Mouse (Mus musculus) hindbrain, embryonic 13.5 days (tissue): Measurements from ENCODE around the gene Dyx1c1. TPM values are rescaled to one million over a fixed set of nuclear protein-coding genes. Genes with fewer than 3 reads are reported as not detected.

Source experiments
- ATAC-seq: fragments of 200-750 bp; cut with Nextera tagmentation; 2 replicates; pipeline ENCODE4 v1.8.0; 2017; ENCODE audit warnings: moderate TSS enrichment; ENCODE audit not compliant: low FRiP score
- H3K27ac ChIP-seq: fragments of 300-500 bp; sonication (generic); 2 replicates; pipeline ENCODE4 v1.5.1; 2015; ENCODE audit warnings: inconsistent platforms, mild to moderate bottlenecking, moderate library complexity
- H3K27me3 ChIP-seq: fragments of 300-500 bp; sonication (generic); 2 replicates; pipeline ENCODE4 v1.6.1; 2015; ENCODE audit warnings: mild to moderate bottlenecking, inconsistent platforms
- H3K36me3 ChIP-seq: fragments of 300-500 bp; sonication (generic); 2 replicates; pipeline ENCODE4 v1.6.1; 2015; ENCODE audit warnings: mild to moderate bottlenecking, inconsistent platforms
- H3K4me1 ChIP-seq: fragments of 300-500 bp; sonication (generic); replicated peaks from 2 replicates; pipeline ENCODE4 v1.6.1; 2015; ENCODE audit warnings: inconsistent platforms
- H3K4me2 ChIP-seq: fragments of 300-500 bp; sonication (generic); 2 replicates; pipeline ENCODE4 v1.6.1; 2015; ENCODE audit warnings: inconsistent platforms, mild to moderate bottlenecking, moderate library complexity
- H3K4me3 ChIP-seq: fragments of 300-500 bp; sonication (generic); 2 replicates; pipeline ENCODE4 v1.5.1; 2015; ENCODE audit warnings: mild to moderate bottlenecking, inconsistent platforms
- H3K9ac ChIP-seq: fragments of 300-500 bp; sonication (generic); 2 replicates; pipeline ENCODE4 v1.6.1; 2015; ENCODE audit warnings: mild to moderate bottlenecking, inconsistent platforms
- H3K9me3 ChIP-seq: fragments of 300-500 bp; sonication (generic); 2 replicates; pipeline ENCODE4 v1.6.1; 2016; ENCODE audit warnings: inconsistent platforms
- WGBS: fragments of 180-500 bp; shearing (Covaris S2); methylation state at CpG from one replicate; pipeline ENCODE4 v1.1.7; 2015; 5-methylcytosine and 5-hydroxymethylcytosine counted together
- polyA plus RNA-seq: library from polyadenylated mRNA; unstranded; fragments of >200 nt; fragmentation: Nextera tagmentation; extraction: Ambion mirVana; gene quantifications from 2 replicates; pipeline ENCODE4 v1.2.1, GENCODE M21; 2015

The Dyx1c1 gene
- polyA plus RNA-seq, 1 experiment from 2014 or later, result 3.0 TPM

DNA sequence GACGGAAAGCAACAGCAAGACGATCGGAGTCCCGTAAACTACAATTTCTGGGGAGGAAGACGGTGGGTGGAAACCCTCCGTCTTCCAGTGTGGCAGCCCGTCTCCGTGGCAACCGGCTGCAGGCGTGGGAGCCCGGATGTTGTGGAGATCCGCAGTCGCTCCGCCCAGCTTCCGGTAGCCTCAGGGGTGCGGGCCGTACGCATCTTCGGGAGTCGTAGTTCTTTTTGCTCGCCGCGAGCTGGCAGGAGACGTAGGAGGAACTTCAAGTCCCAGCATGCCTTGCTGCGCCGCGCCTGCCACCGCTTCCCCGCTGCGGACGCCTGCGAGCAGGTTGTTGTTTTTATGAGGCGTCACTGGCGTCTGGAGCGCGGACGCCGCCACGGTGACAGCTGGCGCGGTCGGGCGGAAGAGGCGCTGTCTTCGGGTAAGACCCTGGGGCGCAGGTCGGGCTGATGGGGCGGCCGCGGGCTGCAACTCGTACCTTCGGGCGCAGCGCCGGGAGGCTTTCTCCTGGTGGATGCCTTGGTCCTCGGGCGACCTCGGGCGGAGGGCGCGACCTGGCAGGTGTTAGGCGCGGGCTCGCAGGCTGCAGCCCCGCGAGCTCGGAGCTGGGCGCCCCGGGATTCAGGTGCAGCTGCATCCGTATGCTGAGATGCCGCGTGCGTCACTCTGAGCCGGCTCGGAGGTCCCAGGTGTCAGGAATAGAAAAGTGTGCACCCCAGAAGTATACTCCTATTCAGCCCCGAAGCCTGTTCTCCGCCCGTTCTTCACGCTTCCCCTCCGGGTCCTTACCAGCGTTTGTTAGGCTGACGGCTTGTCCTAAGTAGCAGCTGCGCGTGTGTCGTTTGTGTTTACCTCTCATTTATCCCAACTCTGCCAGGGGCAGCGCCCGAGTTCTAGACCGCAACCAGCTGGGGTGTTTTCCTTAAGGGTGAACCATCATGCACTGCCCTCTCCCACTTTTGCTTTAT, 26.9 kb downstream of the Dyx1c1 start, which contains the start of the genes Ccpg1os and Ccpg1:
Gene Ccpg1os (minus strand): TSS at position 133 of the 971 bp plus-strand sequence.
Gene Ccpg1 (plus strand): TSS at position 180 of the 971 bp plus-strand sequence.
- peak within 1 kb of the TSS; percentile 83 for H3K4me2 ChIP-seq
- H3K4me3 ChIP-seq, result peak within 1 kb of the TSS; percentile 87
- H3K4me1 ChIP-seq, result peaks cover 25% of the 10 kb centered on the region
- ATAC-seq, result peak; percentile 100
- H3K9me3 ChIP-seq, result no peaks in the 10 kb centered on the region
- under 1% methylated on average over 88 of the region's 88 CpGs for WGBS
- peak within 1 kb of the TSS; percentile 91 for H3K9ac ChIP-seq
- peak within 1 kb of the TSS; percentile 93 for H3K27ac ChIP-seq
- H3K36me3 ChIP-seq, result no peaks in the 10 kb centered on the region
- no peaks in the 10 kb centered on the region for H3K27me3 ChIP-seq

- no peak overlapping the region for H3K4me2 ChIP-seq
- H3K9ac ChIP-seq, result no peak overlapping the region
- WGBS, result 68% methylated on average over 3 of the region's 3 CpGs
- peaks cover 25% of the 10 kb centered on the region for H3K4me1 ChIP-seq
- no peak overlapping the region for H3K27ac ChIP-seq
- no peaks in the 10 kb centered on the region for H3K9me3 ChIP-seq
- no peaks in the 10 kb centered on the region for H3K27me3 ChIP-seq
- H3K4me3 ChIP-seq, result no peak overlapping the region
- H3K36me3 ChIP-seq, result no peaks in the 10 kb centered on the region
- no peak for ATAC-seq
Observed at GRCm38 (mm10) chr9:72987703-72988102, 29.1 kb downstream of the Dyx1c1 start.

DNA sequence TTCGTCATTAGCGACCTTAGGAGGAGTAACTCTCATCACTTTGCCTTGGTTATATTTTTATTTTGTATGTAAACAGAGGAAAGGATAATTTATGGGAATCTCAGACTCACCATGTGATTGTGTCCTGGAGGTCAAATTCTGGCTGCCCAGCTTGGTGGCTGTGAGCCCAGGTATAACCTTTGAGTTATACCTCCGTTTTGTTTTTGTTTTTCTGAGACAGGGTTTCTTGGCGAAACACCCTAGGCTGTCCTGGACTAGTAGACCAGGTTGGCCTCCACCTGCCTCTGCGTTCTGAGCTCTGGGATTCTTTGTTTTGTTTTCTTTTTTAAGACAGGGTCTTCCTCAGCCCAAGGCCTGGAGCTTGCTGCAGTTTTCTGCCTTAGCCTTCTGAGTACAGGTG, 30.1 kb downstream of the Dyx1c1 start:
- WGBS, result 87% methylated on average over 5 of the region's 5 CpGs
- H3K9ac ChIP-seq, result no peak overlapping the region
- no peak overlapping the region for H3K4me2 ChIP-seq
- peaks cover 25% of the 10 kb centered on the region for H3K4me1 ChIP-seq
- H3K27ac ChIP-seq, result no peak overlapping the region
- H3K27me3 ChIP-seq, result no peaks in the 10 kb centered on the region
- no peak for ATAC-seq
- H3K4me3 ChIP-seq, result no peak overlapping the region
- no peaks in the 10 kb centered on the region for H3K9me3 ChIP-seq
- no peaks in the 10 kb centered on the region for H3K36me3 ChIP-seq

GRCm38 (mm10) chr9:72991420-72991819, 32.8 kb downstream of the Dyx1c1 start:
- Histone ChIP-seq H3K4me2 (no peak overlapping the region), H3K9ac (no peak overlapping the region), H3K36me3 (no peaks in the 10 kb centered on the region), H3K27me3 (no peaks in the 10 kb centered on the region), H3K4me1 (peaks cover 9% of the 10 kb centered on the region), H3K4me3 (no peak overlapping the region), H3K27ac (no peak overlapping the region), H3K9me3 (no peaks in the 10 kb centered on the region)
- ATAC-seq, result no peak
- WGBS, result 97% methylated on average over 2 of the region's 2 CpGs

GRCm38 (mm10) chr9:72992576-72992975, 34.0 kb downstream of the Dyx1c1 start:
- Histone ChIP-seq H3K36me3 (peaks cover under 1% of the 10 kb centered on the region; the same call in 1 of the 2 replicates), H3K4me1 (no peaks in the 10 kb centered on the region), H3K4me3 (no peak overlapping the region), H3K27me3 (no peaks in the 10 kb centered on the region), H3K9ac (no peak overlapping the region), H3K4me2 (no peak overlapping the region), H3K9me3 (no peaks in the 10 kb centered on the region), H3K27ac (no peak overlapping the region)
- 90% methylated on average over 5 of the region's 5 CpGs for WGBS
- ATAC-seq, result no peak

DNA sequence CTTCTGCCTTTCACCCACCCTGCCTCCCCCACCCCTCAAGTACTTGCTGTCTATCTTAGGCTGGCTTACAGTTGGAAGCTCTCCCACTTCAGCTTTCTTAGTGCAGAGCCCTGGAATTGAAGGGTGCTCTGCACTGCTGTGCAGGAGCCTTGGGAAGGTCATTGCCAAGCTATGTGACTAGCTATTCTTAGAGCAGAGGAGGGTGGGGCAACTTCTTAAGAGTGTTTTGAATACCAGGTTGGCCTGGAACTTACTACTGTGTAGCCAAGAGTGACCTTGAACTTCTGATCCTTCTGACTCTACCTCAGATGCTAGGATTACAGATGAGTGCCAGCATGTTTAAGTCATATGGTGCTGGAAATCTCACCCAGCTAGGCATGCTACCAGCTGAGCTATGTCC, 37.6 kb downstream of the Dyx1c1 start:
- Histone ChIP-seq H3K4me2 (no peak overlapping the region), H3K4me3 (no peak overlapping the region), H3K9me3 (no peaks in the 10 kb centered on the region), H3K9ac (no peak overlapping the region), H3K27ac (no peak overlapping the region), H3K27me3 (no peaks in the 10 kb centered on the region), H3K36me3 (peaks cover 13% of the 10 kb centered on the region), H3K4me1 (no peaks in the 10 kb centered on the region)
- ATAC-seq, result no peak

- Histone ChIP-seq H3K27me3 (no peaks in the 10 kb centered on the region), H3K27ac (no peak overlapping the region), H3K9me3 (no peaks in the 10 kb centered on the region), H3K4me2 (no peak overlapping the region), H3K9ac (no peak overlapping the region), H3K36me3 (peaks cover 20% of the 10 kb centered on the region), H3K4me1 (no peaks in the 10 kb centered on the region), H3K4me3 (no peak overlapping the region)
- no peak for ATAC-seq
- 61% methylated on average over 7 of the region's 7 CpGs for WGBS
Observed at GRCm38 (mm10) chr9:72996806-72997205, 38.2 kb downstream of the Dyx1c1 start.

DNA sequence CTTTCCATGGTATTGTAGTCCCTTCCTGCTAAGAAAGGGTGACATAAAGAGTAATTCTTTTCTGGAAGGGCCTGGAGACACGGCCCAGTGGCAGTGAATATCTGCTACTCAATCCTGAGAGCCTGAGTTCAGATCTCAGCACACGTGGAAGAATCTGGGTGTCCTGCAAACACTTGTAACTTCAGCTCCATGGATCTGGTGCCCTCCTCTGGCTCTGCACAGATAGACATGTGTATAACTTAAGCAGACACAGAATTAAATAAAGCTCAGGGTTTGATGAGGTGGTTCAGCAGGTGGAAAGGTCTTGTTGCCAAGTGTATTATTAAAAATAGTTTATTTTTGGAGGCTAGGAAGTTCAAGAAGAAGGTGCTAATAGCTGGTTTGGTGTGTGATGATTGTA, 41.9 kb downstream of the Dyx1c1 start:
- Histone ChIP-seq H3K36me3 (peaks cover 51% of the 10 kb centered on the region), H3K27ac (no peak overlapping the region), H3K9me3 (no peaks in the 10 kb centered on the region), H3K4me3 (no peak overlapping the region), H3K4me1 (no peaks in the 10 kb centered on the region), H3K27me3 (no peaks in the 10 kb centered on the region), H3K9ac (no peak overlapping the region), H3K4me2 (no peak overlapping the region)
- WGBS, result 80% methylated on average over 2 of the region's 2 CpGs
- ATAC-seq, result no peak

DNA sequence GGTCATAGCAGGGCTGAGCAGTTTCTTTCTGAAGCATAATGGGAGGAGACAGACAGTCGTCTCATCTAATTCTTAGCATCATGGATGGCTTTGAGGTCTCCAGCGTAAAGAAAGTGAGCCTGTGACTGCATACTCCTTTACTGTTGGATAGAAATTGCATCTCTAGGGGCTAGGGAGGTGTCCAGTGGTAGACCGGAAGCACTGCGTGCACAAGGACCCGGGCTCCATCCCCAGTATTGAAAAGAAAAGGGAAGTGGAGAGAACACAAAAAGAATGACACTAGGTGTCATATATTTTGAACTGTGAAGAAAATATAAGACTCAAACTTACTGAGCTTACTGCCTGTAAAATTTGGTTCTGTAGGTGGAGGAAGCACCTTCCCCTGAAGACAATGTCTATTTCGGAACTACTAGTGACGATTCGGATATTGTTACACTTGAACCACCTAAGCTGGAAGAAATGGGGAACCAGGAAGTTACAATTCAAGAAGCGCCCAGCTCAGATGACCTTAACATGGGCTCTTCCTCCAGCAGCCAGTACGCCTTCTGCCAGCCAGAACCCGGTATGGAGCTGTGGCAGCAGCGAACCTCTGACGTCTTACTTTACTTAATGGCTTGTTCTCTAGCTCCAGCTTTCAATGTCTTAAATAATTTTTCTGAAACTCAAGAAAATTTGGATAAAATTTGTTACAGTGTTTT, 42.9 kb downstream of the Dyx1c1 start:
- peaks cover 59% of the 10 kb centered on the region for H3K36me3 ChIP-seq
- H3K9ac ChIP-seq, result no peak overlapping the region
- 89% methylated on average over 13 of the region's 13 CpGs for whole genome bisulfite sequencing
- H3K4me2 ChIP-seq, result no peak overlapping the region
- H3K27me3 ChIP-seq, result no peaks in the 10 kb centered on the region
- no peak overlapping the region for H3K4me3 ChIP-seq
- H3K4me1 ChIP-seq, result no peaks in the 10 kb centered on the region
- H3K9me3 ChIP-seq, result no peaks in the 10 kb centered on the region
- H3K27ac ChIP-seq, result no peak overlapping the region
- ATAC-seq, result no peak

DNA sequence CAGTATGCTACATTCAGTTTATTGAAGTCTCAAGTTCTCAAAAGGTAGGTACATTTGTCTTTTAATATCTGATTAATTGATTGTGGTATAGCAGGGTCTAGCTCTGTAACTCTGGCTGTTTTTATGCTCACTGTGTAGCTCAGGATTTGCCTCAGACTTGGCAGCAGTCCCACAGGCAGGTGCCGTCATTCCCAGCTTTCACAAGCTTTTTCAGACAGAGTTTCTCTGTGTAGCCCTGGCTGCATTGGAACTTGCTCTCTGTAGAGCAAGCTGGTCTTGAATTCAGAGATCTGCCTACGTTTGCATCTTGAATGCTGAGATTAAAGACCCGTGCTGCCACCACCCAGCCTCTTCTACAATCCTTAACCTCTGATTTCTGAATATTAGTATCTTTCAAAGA, 43.6 kb downstream of the Dyx1c1 start:
- H3K27ac ChIP-seq, result no peak overlapping the region
- no peak overlapping the region for H3K4me3 ChIP-seq
- no peaks in the 10 kb centered on the region for H3K4me1 ChIP-seq
- H3K9ac ChIP-seq, result no peak overlapping the region
- 75% methylated on average over 3 of the region's 3 CpGs for WGBS
- H3K9me3 ChIP-seq, result no peaks in the 10 kb centered on the region
- ATAC-seq, result no peak
- H3K27me3 ChIP-seq, result no peaks in the 10 kb centered on the region
- no peak overlapping the region for H3K4me2 ChIP-seq
- peaks cover 66% of the 10 kb centered on the region for H3K36me3 ChIP-seq

DNA sequence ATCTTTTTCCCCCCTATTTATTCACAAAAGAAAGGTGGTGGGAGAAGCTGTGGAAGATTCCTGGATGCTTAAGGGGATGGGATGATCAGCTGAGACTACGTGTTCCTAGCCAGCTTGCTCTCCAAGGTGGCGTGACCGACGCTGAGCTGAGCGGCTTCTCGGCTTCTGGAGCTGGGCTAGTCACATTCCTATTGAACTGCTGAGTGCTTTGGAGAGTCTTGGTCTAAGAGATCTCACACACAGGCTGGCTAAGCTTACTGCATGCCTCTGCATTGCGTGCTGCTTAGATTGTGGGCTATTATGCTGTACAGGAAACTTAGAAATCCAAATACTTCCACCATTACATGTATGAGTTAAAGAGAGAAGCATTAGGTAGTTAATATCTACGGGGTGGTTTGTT, 45.5 kb downstream of the Dyx1c1 start:
- ATAC-seq, result no peak
- Histone ChIP-seq H3K9ac (no peak overlapping the region), H3K36me3 (peaks cover 77% of the 10 kb centered on the region), H3K9me3 (no peaks in the 10 kb centered on the region), H3K27ac (no peak overlapping the region), H3K4me1 (no peaks in the 10 kb centered on the region), H3K4me2 (no peak overlapping the region), H3K4me3 (no peak overlapping the region), H3K27me3 (no peaks in the 10 kb centered on the region)
- WGBS, result 92% methylated on average over 8 of the region's 8 CpGs

DNA sequence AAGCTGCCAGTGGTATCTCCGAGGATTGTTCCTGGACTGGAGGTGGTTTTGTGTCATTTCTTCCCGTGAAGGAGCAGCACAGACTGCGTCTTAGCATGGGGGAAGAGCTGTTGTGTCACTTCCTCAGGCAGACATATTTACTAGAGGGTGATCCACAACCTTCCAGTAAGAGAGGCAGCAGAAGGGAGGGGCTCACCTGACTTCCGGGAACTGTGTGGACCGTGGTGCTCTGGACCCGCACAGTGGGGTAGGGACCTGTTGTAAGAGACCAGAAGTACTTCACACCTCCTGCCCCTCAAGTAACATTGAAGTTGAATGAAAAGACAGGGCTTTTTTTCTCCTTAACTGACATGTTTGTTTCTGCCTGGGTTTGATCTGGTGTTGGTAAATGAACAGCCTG, 46.5 kb downstream of the Dyx1c1 start:
- no peak overlapping the region for H3K27ac ChIP-seq
- WGBS, result 89% methylated on average over 6 of the region's 6 CpGs
- peaks cover 85% of the 10 kb centered on the region for H3K36me3 ChIP-seq

More for the DNA sequence above, 46.5 kb downstream of the Dyx1c1 start:
- H3K4me2 ChIP-seq, result no peak overlapping the region
- no peak overlapping the region for H3K9ac ChIP-seq
- no peaks in the 10 kb centered on the region for H3K27me3 ChIP-seq
- no peaks in the 10 kb centered on the region for H3K4me1 ChIP-seq
- no peak overlapping the region for H3K4me3 ChIP-seq
- H3K9me3 ChIP-seq, result no peaks in the 10 kb centered on the region
- no peak for ATAC-seq
